In genomic region chr1:193673236-193673830, GRCm38 (mm10) we compare ENCODE assay signal across 8 mouse cellular contexts.
DNase-seq lines count a peak whose midpoint lies in the region; ATAC-seq and TF ChIP-seq lines count a peak whose summit lies in the region.

No protein-coding gene starts in this region.

- intact Hi-C loops in heart, adult 2 months (cut with DNase I) = loop anchor here (1.0 kb wide), 1 partner anchor 30 kb away; no protein-coding TSS in a partner anchor

- ATAC-seq in midbrain, embryonic 13.5 days = 0 out of 2 replicates have a peak, but pooled peaks have one; percentile 46

- no peak for TF ChIP-seq EP300 in heart, adult 2 months (IDR thresholded peaks at IDR 0.05; ENCODE audit: insufficient read depth, low read depth, low read length)

- in situ Hi-C loops in ES-E14 (cut with MboI; ENCODE audit: low sequenced_read_pairs in 2 of 2, unreplicated experiment in 2 of 2) = no loop called here

- TF ChIP-seq POLR2A in heart, adult 2 months (IDR thresholded peaks at IDR 0.05; ENCODE audit: insufficient read depth, low read depth, low read length) = no peak

- peak; percentile 80 for TF ChIP-seq CTCF in heart, adult 2 months (IDR thresholded peaks at IDR 0.05)

- H3K79me2 ChIP-seq in heart, adult 2 months (replicated peaks; ENCODE audit: control insufficient read depth, insufficient read depth, low read length) = no peaks in the 10 kb centered on the region

- H3K27me3 ChIP-seq in heart, adult 2 months (ENCODE audit: control insufficient read depth, insufficient read depth, low read length) = no peaks in the 10 kb centered on the region
- H3K27me3 ChIP-seq in midbrain, embryonic 13.5 days = 0 out of 2 replicates have a peak, but pooled peaks cover 3% of the 10 kb centered on the region

- WGBS in heart, adult 2 months = 18% methylated on average over 3 of the region's 3 CpGs
- 33% methylated on average over 3 of the region's 3 CpGs for WGBS in midbrain, embryonic 13.5 days

- no peak overlapping the region for H3K4me3 ChIP-seq in heart, adult 2 months
- H3K4me3 ChIP-seq in ES-E14 (ENCODE audit: insufficient read depth in 1 of 2, low read depth in 1 of 2, low read length in 2 of 2, poor library complexity in 1 of 2, severe bottlenecking in 1 of 2) = no peak overlapping the region
- H3K4me3 ChIP-seq in midbrain, embryonic 13.5 days (replicated peaks) = no peak overlapping the region

- no peaks in the 10 kb centered on the region for H3K9me3 ChIP-seq in ES-E14 (ENCODE audit: control insufficient read depth, insufficient read depth, low read depth, low read length)
- no peaks in the 10 kb centered on the region; the same call in 1 of the 2 replicates for H3K9me3 ChIP-seq in midbrain, embryonic 13.5 days

- DNase-seq in heart, adult 2 months = peak; percentile 27 to 31
- no peak for DNase-seq in heart, adult 9 months (ENCODE audit: low spot score in 2 of 2)
- peak; percentile 35 for DNase-seq in ES-E14 (ENCODE audit: low read depth, low spot score)
- peak; percentile 46 for DNase-seq in cerebellum, adult 9-10 months
- DNase-seq in frontal cortex, postnatal 36 days (ENCODE audit: low spot score in 2 of 2) = peak; percentile 17 to 50
- peak; percentile 51 to 68 for DNase-seq in layer of hippocampus, postnatal 10 days (ENCODE audit: low spot score in 2 of 2)
- no peak for DNase-seq in gastrocnemius, adult 8-10 months (ENCODE audit: low spot score in 2 of 2)

- H3K4me2 ChIP-seq in midbrain, embryonic 13.5 days (replicated peaks) = no peak overlapping the region

- peaks cover 2% of the 10 kb centered on the region; the same call in 1 of the 2 replicates for H3K36me3 ChIP-seq in heart, adult 2 months (ENCODE audit: control insufficient read depth, insufficient read depth, low read length)
- no peaks in the 10 kb centered on the region for H3K36me3 ChIP-seq in ES-E14 (ENCODE audit: control insufficient read depth, insufficient read depth, low read length, poor library complexity, severe bottlenecking)
- H3K36me3 ChIP-seq in midbrain, embryonic 13.5 days = no peaks in the 10 kb centered on the region

- no peak overlapping the region for H3K27ac ChIP-seq in heart, adult 2 months
- no peak overlapping the region for H3K27ac ChIP-seq in ES-E14 (ENCODE audit: insufficient read depth, low read depth, low read length, poor library complexity, severe bottlenecking)
- H3K27ac ChIP-seq in midbrain, embryonic 13.5 days = no peak overlapping the region

- no peaks in the 10 kb centered on the region for H3K4me1 ChIP-seq in heart, adult 2 months (ENCODE audit: control insufficient read depth, insufficient read depth, low read length)
- H3K4me1 ChIP-seq in ES-E14 (ENCODE audit: control insufficient read depth in 2 of 2, insufficient read depth in 2 of 2, low read length in 2 of 2, poor library complexity in 1 of 2) = peaks cover 0 to 2% of the 10 kb centered on the region in 2 experiments; a peak in 2 of 4 replicates
- peaks cover 16% of the 10 kb centered on the region for H3K4me1 ChIP-seq in midbrain, embryonic 13.5 days (replicated peaks)

- H3K9ac ChIP-seq in heart, adult 2 months (ENCODE audit: low read depth, low read length) = no peak overlapping the region
- no peak overlapping the region for H3K9ac ChIP-seq in ES-E14 (ENCODE audit: insufficient read depth, low read depth, low read length, poor library complexity, severe bottlenecking)
- no peak overlapping the region for H3K9ac ChIP-seq in midbrain, embryonic 13.5 days (replicated peaks)

TF ChIP-seq in ES-E14, 5 proteins besides CTCF, POLR2A, EP300 and RAD21:
- TF ChIP-seq ZC3H11A (IDR thresholded peaks at IDR 0.05; ENCODE audit: borderline replicate concordance, low read depth, low read length) (0 out of 2 replicates have a peak, but pooled peaks have one; percentile 23), MAFK (IDR thresholded peaks at IDR 0.05; ENCODE audit: insufficient read depth, low read depth, low read length) (no peak)

Comparison
In these comparisons a context has a peak if more than half of its experiments do, and no peak if none do; other contexts are left out.
1. DNase-seq: peak in heart, adult 2 months (2 of 2), ES-E14 (single experiment), cerebellum, adult 9-10 months (single experiment), frontal cortex, postnatal 36 days (2 of 2) and layer of hippocampus, postnatal 10 days (2 of 2); none in heart, adult 9 months (0 of 2) and gastrocnemius, adult 8-10 months (0 of 2).